In the genomic region with DNA sequence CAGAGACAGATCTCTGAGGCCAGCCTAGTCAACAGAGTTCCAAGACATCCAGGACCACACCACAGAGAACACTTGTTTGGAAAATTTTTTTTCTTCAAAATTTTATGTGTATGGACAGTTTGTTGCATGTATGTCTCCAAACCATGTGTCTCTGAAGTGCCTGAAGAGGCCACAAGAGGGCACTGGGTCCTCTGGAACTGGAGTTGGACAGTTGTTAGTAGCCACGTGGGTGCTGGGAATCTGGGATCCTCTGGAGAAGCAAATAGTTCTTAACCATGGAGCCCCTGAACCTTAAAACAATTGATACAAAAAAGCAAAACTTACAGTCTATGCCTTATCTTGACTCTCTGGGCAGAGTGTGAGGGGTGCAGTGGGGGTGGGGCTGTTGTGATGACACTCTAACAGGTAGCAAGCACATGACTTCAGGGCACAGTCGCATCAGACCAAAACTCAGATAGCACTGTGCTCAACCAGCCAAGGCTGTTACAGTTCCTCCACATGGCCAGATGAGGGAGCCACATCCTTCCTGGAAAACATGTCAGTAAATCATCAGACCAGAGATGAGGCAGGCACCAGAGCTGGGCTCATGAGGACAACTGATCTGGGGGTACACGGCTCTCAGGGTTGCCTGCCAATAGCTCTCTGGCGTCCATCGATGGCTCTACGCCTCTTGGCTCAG, we compare ENCODE assay signal across 11 mouse cellular contexts. TPM values are rescaled to one million over a fixed set of nuclear protein-coding genes. Genes with fewer than 3 reads are reported as not detected.
DNase-seq lines count a peak whose midpoint lies in the region; ATAC-seq and TF ChIP-seq lines count a peak whose summit lies in the region.
"Had no signal": no experiment of that assay in that cellular context is flagged by ENCODE, and none has a peak within 500 bp of the region (broad histone marks: within the 10 kb centered on the region; RNA-seq: fewer than 3 reads in every experiment).

No protein-coding gene starts in this region.

- H3K4me1 ChIP-seq in lung, postnatal 0 days (ENCODE audit: insufficient read depth, low read depth, low read length), result no peaks in the 10 kb centered on the region
- no peaks in the 10 kb centered on the region for H3K4me1 ChIP-seq in MEL (ENCODE audit: control insufficient read depth in 1 of 2, insufficient read depth in 2 of 2, low read length in 2 of 2)

- TF ChIP-seq CTCF in lung, postnatal 0 days (IDR thresholded peaks at IDR 0.05), result peak; percentile 54
- TF ChIP-seq CTCF in MEL (IDR thresholded peaks at IDR 0.05 in 2 of 3, conservative IDR thresholded peaks at IDR 0.05 in 1 of 3; ENCODE audit: control insufficient read depth in 1 of 3, insufficient read depth in 1 of 3, low read depth in 2 of 3, low read length in 3 of 3, poor library complexity in 1 of 3, severe bottlenecking in 1 of 3), result peak; percentile 42 to 58 (median 52); a peak in 5 of 6 replicates

- no peak for TF ChIP-seq POLR2A in MEL (IDR thresholded peaks at IDR 0.05; ENCODE audit: control insufficient read depth in 1 of 2, insufficient read depth in 1 of 2, low read depth in 1 of 2, low read length in 2 of 2, poor library complexity in 1 of 2)

- no peaks in the 10 kb centered on the region for H3K79me2 ChIP-seq in MEL (ENCODE audit: control insufficient read depth, insufficient read depth, low read length, poor library complexity)

- no peaks in the 10 kb centered on the region for H3K27me3 ChIP-seq in lung, postnatal 0 days (replicated peaks; ENCODE audit: insufficient read depth, low read length)
- peaks cover 0 to 3% of the 10 kb centered on the region in 2 experiments; a peak in 1 of 4 replicates for H3K27me3 ChIP-seq in MEL (ENCODE audit: control insufficient read depth in 1 of 2, insufficient read depth in 2 of 2, low read length in 2 of 2)

- peak; percentile 45 to 53 for DNase-seq in cerebellum, adult 18-20 months
- DNase-seq in cerebellum, adult 9-10 months, result no peak
- no peak for DNase-seq in lung, postnatal 0 days (ENCODE audit: low spot score)
- DNase-seq in lung, postnatal 14 days, result no peak
- DNase-seq in MEL (ENCODE audit: low read depth, low spot score), result peak; percentile 43
- no peak for DNase-seq in heart, postnatal 36 days
- no peak for DNase-seq in urinary bladder, postnatal 4 days (ENCODE audit: low spot score in 2 of 2)

- H3K9me3 ChIP-seq in lung, postnatal 0 days (ENCODE audit: low read length), result no peaks in the 10 kb centered on the region
- no peaks in the 10 kb centered on the region for H3K9me3 ChIP-seq in MEL (replicated peaks; ENCODE audit: insufficient read depth, low read length)

- ATAC-seq in lung, postnatal 0 days, result no peak
- ATAC-seq in granulocyte monocyte progenitor cell, adult 5-6 weeks (replicated peaks; ENCODE audit: poor library complexity, severe bottlenecking), result peak; percentile 64

- H3K9ac ChIP-seq in lung, postnatal 0 days (replicated peaks; ENCODE audit: low read depth), result no peak overlapping the region
- H3K9ac ChIP-seq in MEL (ENCODE audit: control insufficient read depth, low read depth, low read length, poor library complexity, severe bottlenecking), result no peak overlapping the region

- H3K4me2 ChIP-seq in lung, postnatal 0 days (replicated peaks; ENCODE audit: low read depth, low read length), result no peak overlapping the region

- no peaks in the 10 kb centered on the region for H3K36me3 ChIP-seq in lung, postnatal 0 days (ENCODE audit: insufficient read depth, low read length)
- H3K36me3 ChIP-seq in MEL (ENCODE audit: control insufficient read depth in 1 of 2, insufficient read depth in 2 of 2, low read length in 2 of 2), result no peaks in the 10 kb centered on the region

- peak; percentile 10 for TF ChIP-seq RAD21 in MEL (IDR thresholded peaks at IDR 0.05; ENCODE audit: low read depth, low read length)

- no peak for TF ChIP-seq EP300 in lung, postnatal 0 days (IDR thresholded peaks at IDR 0.05)
- no peak for TF ChIP-seq EP300 in MEL (IDR thresholded peaks at IDR 0.05; ENCODE audit: low read depth in 1 of 2, low read length in 2 of 2)

- H3K4me3 ChIP-seq in lung, postnatal 0 days (ENCODE audit: low read depth, low read length), result no peak overlapping the region
- no peak overlapping the region for H3K4me3 ChIP-seq in MEL (ENCODE audit: control insufficient read depth in 1 of 2, insufficient read depth in 1 of 2, low read depth in 2 of 2, low read length in 2 of 2)

- WGBS in lung, postnatal 0 days, result 78% methylated on average over 6 of the region's 6 CpGs

- no peak overlapping the region for H3K27ac ChIP-seq in lung, postnatal 0 days (ENCODE audit: low read length)
- no peak overlapping the region for H3K27ac ChIP-seq in MEL (ENCODE audit: control insufficient read depth, low read depth, low read length)
- H3K27ac ChIP-seq: macrophage had no signal

- intact Hi-C loops in heart, postnatal 36 days (cut with DNase I), result loop anchor here (1.0 to 5.0 kb wide), 3 partner anchors 43 to 182 kb away; no protein-coding TSS in a partner anchor

TF ChIP-seq in MEL, 35 proteins besides CTCF, POLR2A, EP300 and RAD21:
- TF ChIP-seq ZC3H11A (IDR thresholded peaks at IDR 0.05; ENCODE audit: low read depth, low read length) (0 out of 2 replicates have a peak, but pooled peaks have one; percentile 13), SMC3 (IDR thresholded peaks at IDR 0.05; ENCODE audit: low read depth, low read length) (peak; percentile 7; the same call in 1 of the 2 replicates), ETS1 (IDR thresholded peaks at IDR 0.05; ENCODE audit: low read depth, low read length) (no peak)
TF ChIP-seq in MEL: peak in this region for 2.

RNA-seq across cellular contexts. Expression of a gene that starts 20.4 kb away (rescaled TPM):
- not detected in 2 replicates for polyA plus RNA-seq in lung, postnatal 0 days (2015; fragmentation: Nextera tagmentation; extraction: Ambion mirVana)
- not detected in 2 replicates for total RNA-seq in MEL (2012; rRNA removed)
- not detected for polyA plus RNA-seq in MEL (2012; ENCODE audit: insufficient read depth in 1 of 2, insufficient read length in 2 of 2, low read depth in 1 of 2, low replicate concordance in 2 of 2, missing spikeins in 1 of 2)
- total RNA-seq in granulocyte monocyte progenitor cell, adult 5-6 weeks (2014; fragmentation: Nextera tagmentation), result not detected in 2 replicates
- not detected in 2 replicates for total RNA-seq in granulocyte monocyte progenitor cell, adult 5-6 weeks (2017)
- total RNA-seq in heart, postnatal 36 days (2021), result not detected
- total RNA-seq: heart, postnatal 14 days; layer of hippocampus, postnatal 14 days had no signal
- polyA plus RNA-seq: macrophage had no signal

RNA-seq across cellular contexts. Expression of a gene that starts 24.4 kb away (rescaled TPM):
- polyA plus RNA-seq in lung, postnatal 0 days (2015; fragmentation: Nextera tagmentation; extraction: Ambion mirVana), result not detected in 2 replicates
- total RNA-seq in MEL (2012; rRNA removed), result not detected in 2 replicates
- polyA plus RNA-seq in MEL (2012; ENCODE audit: insufficient read depth in 1 of 2, insufficient read length in 2 of 2, low read depth in 1 of 2, low replicate concordance in 2 of 2, missing spikeins in 1 of 2), result not detected
- total RNA-seq in granulocyte monocyte progenitor cell, adult 5-6 weeks (2014; fragmentation: Nextera tagmentation), result not detected in 2 replicates
- total RNA-seq in granulocyte monocyte progenitor cell, adult 5-6 weeks (2017), result not detected in 2 replicates
- not detected for total RNA-seq in heart, postnatal 36 days (2021)
- total RNA-seq: heart, postnatal 14 days; layer of hippocampus, postnatal 14 days had no signal
- polyA plus RNA-seq: macrophage had no signal

RNA-seq across cellular contexts. Expression of a gene that starts 49.7 kb away (rescaled TPM):
- polyA plus RNA-seq in lung, postnatal 0 days (2015; fragmentation: Nextera tagmentation; extraction: Ambion mirVana), result not detected in 2 replicates
- not detected in 2 replicates for total RNA-seq in MEL (2012; rRNA removed)
- polyA plus RNA-seq in MEL (2012; ENCODE audit: insufficient read depth in 1 of 2, insufficient read length in 2 of 2, low read depth in 1 of 2, low replicate concordance in 2 of 2, missing spikeins in 1 of 2), result not detected
- not detected in 2 replicates for total RNA-seq in granulocyte monocyte progenitor cell, adult 5-6 weeks (2014; fragmentation: Nextera tagmentation)
- not detected in 2 replicates for total RNA-seq in granulocyte monocyte progenitor cell, adult 5-6 weeks (2017)
- total RNA-seq in heart, postnatal 36 days (2021), result not detected
- total RNA-seq: heart, postnatal 14 days; layer of hippocampus, postnatal 14 days had no signal
- polyA plus RNA-seq: macrophage had no signal

Comparison
In these comparisons a context has a peak if more than half of its experiments do, and no peak if none do; other contexts are left out.
1. DNase-seq: peak in cerebellum, adult 18-20 months (2 of 2) and MEL (single experiment); none in cerebellum, adult 9-10 months (single experiment), lung, postnatal 0 days (single experiment), lung, postnatal 14 days (single experiment), heart, postnatal 36 days (0 of 2) and urinary bladder, postnatal 4 days (0 of 2).